Mouse (Mus musculus) bone marrow, adult 2 months (tissue): ENCODE measurements at regions not wholly inside any gene's neighbourhood (a gene's known extent, or its start where the extent isn't known, plus 50 kb on each side); places are given as distances from the start of the nearest gene placed in this dataset.

ENCODE experiments used
- CTCF ChIP-seq: fragments of 200-500 bp; IDR thresholded peaks from 2 replicates; pipeline ENCODE4 v1.5.1; 2011; ENCODE audit warnings: low read length, control low read depth; ENCODE audit not compliant: control insufficient read depth, insufficient read depth
- POLR2A ChIP-seq: fragments of 200-500 bp; IDR thresholded peaks from 2 replicates; pipeline ENCODE4 v1.6.1; 2011; ENCODE audit warnings: low read depth, mild to moderate bottlenecking, control low read depth, low read length, borderline replicate concordance; ENCODE audit not compliant: control insufficient read depth

GRCm38 (mm10) chr2:160545527-160545926, 100.2 kb upstream of the Top1 start:
- TF ChIP-seq POLR2A (no peak), CTCF (no peak)
